Mouse (Mus musculus) lung, embryonic 16.5 days (tissue): Measurements from ENCODE around the gene Slco4c1. TPM values are rescaled to one million over a fixed set of nuclear protein-coding genes. Genes with fewer than 3 reads are reported as not detected.
A peak's percentile ranks its signal among the peaks of the same experiment; 100 is the strongest.

ENCODE experiments used
- ATAC-seq: fragments of 200-750 bp; cut with Nextera tagmentation; 2 replicates; pipeline ENCODE4 v1.8.0; 2017; ENCODE audit warnings: low read depth, mild to moderate bottlenecking, moderate library complexity
- H3K27ac ChIP-seq: fragments of 300-500 bp; sonication (generic); 2 replicates; pipeline ENCODE4 v1.5.1; 2014; ENCODE audit warnings: mild to moderate bottlenecking, control low read depth, low read length
- H3K27me3 ChIP-seq: fragments of 300-500 bp; sonication (generic); 2 replicates; pipeline ENCODE4 v1.6.1; 2014; ENCODE audit warnings: low read depth, low read length, mixed read lengths; ENCODE audit not compliant: control insufficient read depth, insufficient read depth
- H3K36me3 ChIP-seq: fragments of 300-500 bp; sonication (generic); 2 replicates; pipeline ENCODE4 v1.6.1; 2014; ENCODE audit warnings: low read length; ENCODE audit not compliant: control insufficient read depth, insufficient read depth
- H3K4me1 ChIP-seq: fragments of 300-500 bp; sonication (generic); replicated peaks from 2 replicates; pipeline ENCODE4 v1.6.1; 2014; ENCODE audit warnings: low read length, mixed read lengths; ENCODE audit not compliant: control insufficient read depth, insufficient read depth
- H3K4me2 ChIP-seq: fragments of 300-500 bp; sonication (generic); 2 replicates; pipeline ENCODE4 v1.6.1; 2014; ENCODE audit warnings: low read depth, low read length, control low read depth
- H3K4me3 ChIP-seq: fragments of 300-500 bp; sonication (generic); 2 replicates; pipeline ENCODE4 v1.5.1; 2014; ENCODE audit warnings: mild to moderate bottlenecking, low read length, control low read depth
- H3K9ac ChIP-seq: fragments of 300-500 bp; sonication (generic); 2 replicates; pipeline ENCODE4 v1.6.1; 2014; ENCODE audit warnings: low read length, control low read depth
- H3K9me3 ChIP-seq: fragments of 300-500 bp; sonication (generic); 2 replicates; pipeline ENCODE4 v1.6.1; 2016; ENCODE audit warnings: low read length; ENCODE audit not compliant: control insufficient read depth
- WGBS: fragments of 180-500 bp; shearing (Covaris S2); extraction: QIAGEN DNeasy Blood & Tissue Kit; methylation state at CpG from one replicate; pipeline ENCODE4 v1.1.7; 2014; 5-methylcytosine and 5-hydroxymethylcytosine counted together
- polyA plus RNA-seq: library from polyadenylated mRNA; unstranded; fragments of >200 nt; fragmentation: Nextera tagmentation; extraction: Ambion mirVana; gene quantifications from 2 replicates; pipeline ENCODE4 v1.2.1, GENCODE M21; 2015

Gene Slco4c1
- polyA plus RNA-seq, 1 experiment from 2014 or later = 10.6 TPM

GRCm38 (mm10) chr1:96866002-96866401 is 6.0 kb downstream of the Slco4c1 start:
- 85% methylated on average over 4 of the region's 4 CpGs for WGBS
- Histone ChIP-seq H3K36me3 (no peaks in the 10 kb centered on the region), H3K4me3 (no peak overlapping the region), H3K27me3 (no peaks in the 10 kb centered on the region), H3K4me2 (no peak overlapping the region), H3K9ac (no peak overlapping the region), H3K27ac (no peak overlapping the region), H3K4me1 (0 out of 2 replicates have a peak, but pooled peaks cover 2% of the 10 kb centered on the region), H3K9me3 (no peaks in the 10 kb centered on the region)
- no peak for ATAC-seq

DNA sequence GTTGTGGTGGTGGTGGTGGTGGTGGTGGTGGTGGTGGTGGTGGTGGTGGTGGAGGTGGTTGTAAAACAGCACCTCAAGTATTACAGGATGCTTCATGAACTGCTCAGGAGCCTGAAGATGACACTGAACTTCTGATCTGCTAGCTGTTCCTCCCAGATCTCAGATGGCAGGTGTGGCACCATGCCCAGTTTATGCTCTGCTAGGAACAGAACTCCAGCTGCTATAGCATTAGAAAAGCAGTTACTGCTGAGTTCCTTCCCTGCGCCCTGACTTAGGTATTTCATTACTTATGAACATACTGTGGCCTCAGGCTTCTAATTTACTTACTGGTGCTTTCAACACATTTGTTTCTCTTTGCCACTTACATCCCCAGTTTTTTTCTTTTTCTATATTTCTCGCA is 7.9 kb downstream of the Slco4c1 start:
- WGBS = 62% methylated on average over 2 of the region's 2 CpGs
- no peak for ATAC-seq
- Histone ChIP-seq H3K9me3 (no peaks in the 10 kb centered on the region), H3K9ac (no peak overlapping the region), H3K4me3 (no peak overlapping the region), H3K27ac (no peak overlapping the region), H3K4me1 (0 out of 2 replicates have a peak, but pooled peaks cover 2% of the 10 kb centered on the region), H3K27me3 (no peaks in the 10 kb centered on the region), H3K36me3 (no peaks in the 10 kb centered on the region), H3K4me2 (no peak overlapping the region)

DNA sequence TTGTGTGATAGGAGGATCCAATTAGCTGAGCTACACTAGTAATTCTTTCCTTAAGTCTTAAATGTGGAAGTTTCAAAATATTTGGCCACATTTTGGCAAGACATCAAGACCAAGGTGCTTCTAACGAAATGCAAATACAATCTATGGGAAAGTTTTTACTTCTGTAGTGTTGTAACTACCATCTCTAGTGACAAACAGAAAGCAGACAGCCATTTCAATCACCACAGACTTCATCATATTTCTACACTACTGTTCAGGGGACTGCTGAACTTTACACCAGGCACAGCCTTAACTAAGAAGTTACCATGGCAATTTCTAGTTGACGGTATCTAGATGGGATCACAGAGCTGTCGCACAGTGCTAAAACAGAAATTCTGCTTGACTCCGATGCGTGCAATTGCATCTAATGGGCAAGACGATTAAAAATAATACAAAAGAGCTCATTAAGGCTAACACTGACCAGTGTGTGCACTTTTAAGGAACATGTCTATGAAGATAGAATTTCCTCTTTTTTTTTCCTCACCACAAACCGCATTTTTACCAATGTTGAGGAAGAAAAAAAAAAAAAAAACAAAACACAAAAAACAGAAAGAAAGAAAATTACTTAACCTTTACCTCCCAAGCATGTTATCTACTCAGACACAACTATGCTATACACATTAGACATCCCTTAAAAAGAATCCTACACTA is 11.8 kb downstream of the Slco4c1 start:
- Histone ChIP-seq H3K9me3 (no peaks in the 10 kb centered on the region), H3K9ac (no peak overlapping the region), H3K4me3 (no peak overlapping the region), H3K27me3 (no peaks in the 10 kb centered on the region), H3K27ac (no peak overlapping the region), H3K36me3 (no peaks in the 10 kb centered on the region), H3K4me2 (no peak overlapping the region), H3K4me1 (no peaks in the 10 kb centered on the region)
- ATAC-seq = no peak
- 85% methylated on average over 7 of the region's 7 CpGs for WGBS

DNA sequence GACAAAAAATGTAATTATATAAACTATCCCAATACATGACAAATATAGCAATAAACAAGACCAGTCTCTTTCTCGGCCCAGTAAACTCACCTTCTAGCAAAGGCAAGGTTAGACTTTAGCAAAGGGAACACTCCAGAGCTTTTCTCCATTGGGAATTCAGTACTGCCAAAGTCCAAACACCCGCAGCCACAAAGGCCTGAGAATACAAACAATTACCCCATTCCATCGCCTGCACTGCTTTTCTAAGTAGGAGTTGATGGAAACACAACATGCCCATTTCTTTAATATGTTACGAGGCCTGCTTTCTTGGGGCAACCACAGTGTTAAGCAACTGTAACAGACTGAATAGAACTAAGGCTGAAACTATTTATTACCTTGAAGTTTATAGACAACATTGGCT is 18.4 kb downstream of the Slco4c1 start:
- no peak for ATAC-seq
- WGBS = 75% methylated on average over 4 of the region's 4 CpGs
- H3K9ac ChIP-seq = no peak overlapping the region

DNA sequence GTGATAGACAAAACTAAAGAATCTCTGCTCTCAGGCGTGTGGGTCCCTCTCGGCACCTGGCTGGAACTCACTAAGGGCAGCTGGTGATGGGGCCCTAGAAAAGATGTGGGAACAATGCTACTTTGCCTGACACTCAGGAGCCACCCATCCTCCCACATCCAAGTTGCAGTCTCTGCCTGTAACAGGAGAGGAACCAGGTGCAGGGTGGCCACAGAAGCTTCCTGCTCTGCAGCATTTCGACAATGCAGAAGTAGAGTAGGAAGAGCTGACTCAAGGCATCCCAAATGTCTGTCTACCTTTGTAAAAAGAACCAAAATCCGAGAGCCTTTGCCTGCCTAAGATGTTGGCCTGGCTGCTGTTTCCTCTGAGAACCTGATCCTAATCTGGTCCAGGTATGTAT is 22.9 kb downstream of the Slco4c1 start:
- Histone ChIP-seq H3K4me3 (no peak overlapping the region), H3K9me3 (no peaks in the 10 kb centered on the region), H3K4me1 (no peaks in the 10 kb centered on the region), H3K9ac (no peak overlapping the region), H3K4me2 (no peak overlapping the region; the same call in 1 of the 2 replicates), H3K27ac (no peak overlapping the region), H3K27me3 (no peaks in the 10 kb centered on the region), H3K36me3 (no peaks in the 10 kb centered on the region)
- peak; percentile 34 for ATAC-seq
- WGBS = 45% methylated on average over 4 of the region's 4 CpGs

More for the DNA sequence above, 18.4 kb downstream of the Slco4c1 start:
- no peaks in the 10 kb centered on the region for H3K4me1 ChIP-seq
- no peak overlapping the region for H3K4me2 ChIP-seq
- H3K4me3 ChIP-seq = no peak overlapping the region
- no peaks in the 10 kb centered on the region for H3K36me3 ChIP-seq
- H3K27me3 ChIP-seq = no peaks in the 10 kb centered on the region
- H3K27ac ChIP-seq = no peak overlapping the region
- no peaks in the 10 kb centered on the region for H3K9me3 ChIP-seq

- 30% methylated on average over 2 of the region's 2 CpGs for WGBS
- Histone ChIP-seq H3K9me3 (no peaks in the 10 kb centered on the region), H3K27ac (no peak overlapping the region), H3K36me3 (no peaks in the 10 kb centered on the region), H3K4me2 (no peak overlapping the region; the same call in 1 of the 2 replicates), H3K27me3 (no peaks in the 10 kb centered on the region), H3K4me1 (no peaks in the 10 kb centered on the region), H3K9ac (no peak overlapping the region), H3K4me3 (no peak overlapping the region)
- ATAC-seq = peak; percentile 77
These were observed 23.4 kb downstream of the Slco4c1 start for GRCm38 (mm10) chr1:96848606-96849005.

DNA sequence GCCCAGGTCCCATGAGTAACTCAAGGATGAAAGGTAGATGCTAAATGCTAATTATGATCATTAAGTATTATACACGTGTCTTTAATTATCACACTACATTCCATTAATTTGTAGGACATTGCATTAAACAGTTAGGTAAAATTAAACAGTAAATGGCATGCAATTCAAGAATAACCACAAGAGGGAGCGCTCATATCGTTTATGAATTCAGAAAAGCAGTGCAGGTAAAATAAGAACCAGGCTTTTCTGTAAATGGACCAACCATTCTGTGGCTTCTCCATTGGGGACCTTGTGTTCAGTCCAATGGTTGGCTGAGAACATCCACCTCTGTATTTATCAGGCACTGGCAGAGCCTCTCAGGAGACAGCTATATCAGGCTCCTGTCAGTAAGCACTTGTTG is 25.2 kb downstream of the Slco4c1 start:
- WGBS = 2% methylated on average over 3 of the region's 3 CpGs
- no peaks in the 10 kb centered on the region for H3K27me3 ChIP-seq
- no peak overlapping the region for H3K4me3 ChIP-seq
- no peaks in the 10 kb centered on the region for H3K9me3 ChIP-seq
- H3K27ac ChIP-seq = no peak overlapping the region
- no peaks in the 10 kb centered on the region for H3K36me3 ChIP-seq
- no peaks in the 10 kb centered on the region for H3K4me1 ChIP-seq
- no peak for ATAC-seq
- H3K4me2 ChIP-seq = no peak overlapping the region
- no peak overlapping the region for H3K9ac ChIP-seq

DNA sequence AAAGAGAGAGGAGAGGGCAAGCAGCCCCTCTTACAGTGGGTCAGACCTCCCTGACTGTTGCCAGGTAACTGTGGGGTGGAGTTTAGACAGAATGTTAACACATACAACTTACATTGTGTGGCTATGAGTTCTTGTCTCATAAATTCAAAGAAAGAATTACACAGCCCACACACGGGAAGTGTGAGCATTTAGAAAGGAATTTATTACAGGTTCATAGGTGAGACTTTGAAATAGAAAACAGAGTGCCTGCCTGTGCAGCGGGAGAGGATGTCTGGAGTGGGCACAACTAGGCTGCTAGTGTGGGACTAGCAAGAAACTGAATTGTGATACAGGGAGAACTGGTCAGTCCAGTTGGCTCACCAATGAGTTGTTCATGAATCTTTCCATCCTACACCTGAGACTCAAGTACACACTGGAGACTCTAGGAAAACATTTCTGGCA is 66.7 kb downstream of the Slco4c1 start:
- H3K9ac ChIP-seq = no peak overlapping the region
- H3K27me3 ChIP-seq = no peaks in the 10 kb centered on the region
- WGBS = 43% methylated on average over 2 of the region's 2 CpGs
- no peaks in the 10 kb centered on the region for H3K36me3 ChIP-seq
- peak; percentile 97 for ATAC-seq
- H3K4me2 ChIP-seq = 0 out of 2 replicates have a peak overlapping the region, but pooled peaks have one; percentile 20
- H3K4me3 ChIP-seq = no peak overlapping the region; the same call in 1 of the 2 replicates
- peak overlapping the region; percentile 88 for H3K27ac ChIP-seq
- no peaks in the 10 kb centered on the region for H3K4me1 ChIP-seq
- H3K9me3 ChIP-seq = no peaks in the 10 kb centered on the region

DNA sequence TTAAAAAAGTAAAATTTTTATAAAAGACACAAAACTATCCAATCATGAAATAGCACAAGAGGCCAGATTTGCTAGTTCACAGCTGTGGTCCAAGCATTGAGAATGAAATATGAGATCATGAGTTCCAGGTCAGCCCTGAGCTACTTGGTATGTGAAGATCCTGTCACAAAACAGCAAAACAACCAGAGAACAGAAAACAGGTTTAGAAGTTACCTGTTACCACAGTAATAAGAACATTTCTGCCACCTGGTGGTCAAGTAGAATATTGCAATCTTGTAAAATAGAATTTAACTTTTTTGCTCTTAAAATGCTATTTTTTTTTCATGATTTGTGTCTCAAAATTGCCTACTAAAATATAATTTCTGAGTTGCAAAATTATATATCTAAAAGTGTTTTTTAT is 70.4 kb downstream of the Slco4c1 start:
- no peak for ATAC-seq
- H3K27me3 ChIP-seq = no peaks in the 10 kb centered on the region

More for the DNA sequence above, 70.4 kb downstream of the Slco4c1 start:
- no peak overlapping the region for H3K9ac ChIP-seq
- H3K4me2 ChIP-seq = no peak overlapping the region
- no peaks in the 10 kb centered on the region for H3K9me3 ChIP-seq
- H3K27ac ChIP-seq = no peak overlapping the region
- no peak overlapping the region for H3K4me3 ChIP-seq
- H3K4me1 ChIP-seq = no peaks in the 10 kb centered on the region
- no peaks in the 10 kb centered on the region for H3K36me3 ChIP-seq
